Mouse (Mus musculus): ENCODE measurements around the gene Ptpn14.

DNA sequence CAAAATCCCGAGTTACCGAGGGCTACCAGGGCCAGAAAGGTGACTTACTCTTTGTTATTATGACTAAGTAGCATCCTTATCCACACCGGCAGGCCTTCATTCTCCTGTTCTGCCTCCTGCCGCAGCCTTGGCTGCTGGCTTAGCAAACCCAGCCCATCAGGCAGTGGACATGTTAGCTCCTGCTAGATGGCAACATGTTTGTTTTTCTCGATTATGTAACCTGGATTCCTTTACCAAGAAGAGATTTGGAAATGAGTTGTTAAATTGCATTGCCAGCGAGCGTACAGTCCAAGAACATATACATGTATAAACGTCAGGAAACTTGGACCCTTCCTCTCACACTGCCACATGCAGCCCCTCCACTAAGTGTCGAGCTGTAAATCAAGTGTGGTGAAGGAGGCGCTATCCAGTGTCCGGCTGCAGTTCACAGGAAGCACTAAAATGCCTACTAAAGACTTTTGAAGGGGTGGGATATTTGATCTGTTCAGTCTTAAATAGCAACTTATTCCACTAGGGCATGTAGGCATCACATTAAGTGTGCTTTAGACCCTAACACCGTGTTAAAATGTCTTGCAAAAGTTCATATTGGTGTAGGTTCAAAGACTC, 21.9 kb upstream of the Ptpn14 start:
- TF ChIP-seq POLR2A (IDR thresholded peaks at IDR 0.05; ENCODE audit: control insufficient read depth, extremely low read depth, insufficient read depth, low read length, poor library complexity) (no peak), CTCF (IDR thresholded peaks at IDR 0.05; ENCODE audit: borderline replicate concordance, control insufficient read depth, extremely low read depth, insufficient read depth, low read length, poor library complexity) (no peak)

All from thymus, adult 2 months (tissue).